Mouse (Mus musculus) CD4-positive naive resting alpha-beta T cell, adult 57 days (primary cell): ENCODE results near the gene Rhov. TPM values are rescaled to one million over a fixed set of nuclear protein-coding genes. Genes with fewer than 3 reads are reported as not detected.

Experiments
- total RNA-seq: library from RNA; stranded (reverse); gene quantifications from one replicate; pipeline ENCODE4 v1.2.4, GENCODE M21; 2023

The Rhov gene
- not detected for total RNA-seq

DNA sequence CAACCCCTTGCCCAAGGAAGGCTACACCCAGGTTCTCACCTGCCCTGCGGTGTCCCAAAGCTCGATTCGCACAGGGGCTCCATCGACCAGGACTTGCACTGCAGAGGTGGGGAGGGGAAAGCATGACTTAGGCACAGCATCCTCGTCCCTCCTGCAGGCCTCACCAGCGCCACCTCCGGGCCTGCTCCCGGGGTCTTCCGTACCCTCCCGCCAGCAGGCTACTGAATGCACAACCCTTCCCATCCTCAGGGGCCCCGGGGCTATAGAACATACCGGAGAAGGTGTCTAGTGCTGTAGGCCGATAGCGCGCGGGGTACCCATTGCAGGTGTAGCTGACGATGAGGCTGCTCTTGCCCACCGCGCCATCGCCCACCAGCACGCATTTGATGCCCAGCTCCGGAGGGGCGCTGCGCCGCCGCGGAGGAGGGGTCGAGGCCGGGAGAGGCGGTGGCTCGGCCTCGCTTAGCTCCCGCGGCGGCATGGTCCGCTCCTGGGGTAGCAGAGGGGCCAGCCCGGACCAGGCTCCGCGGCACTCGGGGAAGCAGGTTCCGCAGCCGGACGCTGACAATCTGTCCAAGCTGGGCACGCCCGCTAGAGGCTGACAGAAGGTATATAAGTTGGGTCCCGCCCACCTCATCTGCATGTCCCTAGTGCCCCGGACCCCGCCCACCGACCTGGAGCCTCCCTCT lies at the start of gene Rhov:
TSS of gene Rhov (minus strand) at position 630 of the 689 bp plus-strand sequence.

DNA sequence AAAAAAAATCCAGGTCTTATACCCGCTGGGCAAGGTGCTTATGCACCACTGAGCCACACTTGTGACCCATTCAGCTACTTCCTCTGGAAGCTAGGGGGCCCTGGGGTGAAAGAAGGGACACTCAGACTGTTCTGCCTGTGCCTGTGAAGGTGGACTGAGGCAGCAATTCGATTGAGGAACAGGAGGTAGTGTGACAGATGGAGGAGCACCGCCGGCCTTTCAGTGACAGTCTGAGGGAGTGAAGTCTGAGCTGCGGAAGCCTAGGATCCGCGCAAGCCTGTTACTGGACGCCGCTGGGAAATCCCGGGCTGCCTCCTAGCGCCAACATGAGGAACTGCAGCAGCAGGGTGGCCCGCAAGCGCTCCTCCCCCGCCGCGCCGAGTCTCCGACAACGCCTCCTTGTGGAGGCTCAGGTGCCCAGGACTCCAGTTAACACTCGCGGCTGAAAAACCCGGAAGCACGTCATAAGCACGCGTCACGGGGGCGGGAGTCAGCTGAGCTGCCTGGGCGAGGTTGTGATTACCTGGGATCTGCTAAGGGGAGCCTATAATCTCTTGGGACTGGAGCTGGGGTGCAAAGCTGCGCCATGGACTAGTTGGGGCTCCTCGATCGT lies 17.3 kb upstream of the Rhov start, which contains the start of gene Vps18:
TSS of gene Vps18 (plus strand) at position 471 of the 613 bp plus-strand sequence.

DNA sequence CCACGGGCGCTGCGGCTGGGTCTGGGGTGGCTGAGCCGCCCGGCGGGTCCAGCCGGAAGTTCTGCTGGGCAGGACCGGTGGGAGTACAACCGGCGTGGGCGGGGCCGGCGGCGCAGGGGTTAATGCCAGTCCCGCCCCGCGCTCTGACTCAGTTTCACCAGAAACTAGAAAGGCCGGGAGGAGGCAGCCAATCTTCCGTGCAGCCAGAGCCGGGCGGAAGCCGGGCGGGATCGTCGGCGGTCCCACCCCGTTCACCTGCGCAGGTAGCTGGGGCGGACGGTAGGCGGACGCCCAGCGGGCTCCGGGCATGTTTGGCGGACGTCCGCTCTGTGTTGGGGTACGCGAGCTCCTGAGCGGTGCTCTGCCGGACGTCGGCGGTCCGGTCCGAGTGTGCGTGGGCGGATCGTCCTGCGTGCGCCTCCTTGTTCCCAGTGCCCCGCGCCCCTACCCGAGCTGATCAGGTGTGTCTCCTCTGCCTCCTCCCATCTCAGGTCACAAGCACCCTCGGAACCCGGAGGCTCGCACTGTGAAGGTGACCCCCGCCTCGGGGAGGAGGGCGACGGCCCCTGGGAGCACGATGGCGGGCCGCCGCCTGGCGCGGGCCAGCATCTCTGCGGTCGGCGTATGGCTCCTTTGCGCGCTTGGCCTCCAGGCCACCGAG lies 33.7 kb downstream of the Rhov start, which contains the start of gene Spint1:
TSS of gene Spint1 (plus strand) at position 153 of the 661 bp plus-strand sequence.

DNA sequence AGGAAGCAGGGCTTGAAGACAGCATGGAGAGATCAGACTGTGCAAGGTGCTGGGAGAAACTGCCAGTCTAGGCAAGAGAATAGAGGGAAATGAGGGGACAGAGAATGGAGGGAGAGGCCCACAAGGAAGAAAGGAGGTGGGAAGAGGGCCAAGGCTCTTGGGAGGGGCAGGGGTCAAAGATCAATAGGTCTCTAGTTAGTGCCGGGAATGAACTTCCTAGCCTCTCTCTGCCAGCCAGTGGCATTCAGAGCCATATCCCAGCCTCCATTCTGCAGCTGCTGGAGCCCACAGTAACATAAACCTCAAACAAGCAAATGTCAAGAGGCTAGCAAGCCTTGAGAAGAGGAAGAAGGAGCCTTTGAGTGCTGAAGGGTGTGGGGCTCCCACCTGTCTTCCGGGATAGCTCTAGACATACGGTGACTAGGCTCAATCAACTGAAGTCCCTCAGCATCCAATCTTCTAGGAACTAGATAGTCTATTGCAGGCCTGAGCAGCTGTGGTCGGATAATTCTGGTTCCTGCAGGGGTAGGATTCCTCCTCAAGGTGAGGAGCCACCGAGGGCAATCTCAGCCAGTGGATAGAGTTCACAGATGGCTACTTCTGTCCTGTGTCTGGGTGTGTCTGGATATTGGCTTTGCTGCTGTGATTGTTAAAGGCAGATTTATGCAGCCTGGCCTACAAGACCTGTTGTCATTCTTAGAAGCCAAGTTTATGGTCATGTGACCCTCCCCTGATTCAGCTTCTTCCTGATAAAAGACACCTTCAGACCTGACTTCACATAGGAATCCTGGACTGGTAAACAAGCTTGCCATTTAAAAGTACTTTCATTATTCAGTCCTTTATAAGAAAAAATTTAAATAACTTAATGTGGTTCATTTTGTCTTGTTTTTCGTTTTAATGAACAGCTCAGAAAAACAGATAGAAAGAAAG lies 41.0 kb downstream of the Rhov start, which contains the start of gene Ppp1r14d:
TSS of gene Ppp1r14d (minus strand) at position 132 of the 930 bp plus-strand sequence.

Other genes starting within 250 kb of the Rhov start
- 12.6 TPM for gene Ccdc32, start 241.9 kb downstream of the Rhov start, total RNA-seq
- 12.7 TPM for gene Rpusd2, start 236.5 kb downstream of the Rhov start, total RNA-seq
- gene Knl1, start 224.2 kb downstream of the Rhov start, total RNA-seq = 1.2 TPM
- gene Rad51, start 158.5 kb downstream of the Rhov start, total RNA-seq = 1.1 TPM
- 23.4 TPM for gene Rmdn3, start 114.2 kb downstream of the Rhov start, total RNA-seq
- gene Gchfr, start 103.5 kb downstream of the Rhov start, total RNA-seq = not detected
- gene Gm14137, start 96.8 kb downstream of the Rhov start, total RNA-seq = 0.30 TPM
- 32.5 TPM for gene Zfyve19, start 62.7 kb downstream of the Rhov start, total RNA-seq
- gene Dnajc17, start 62.5 kb downstream of the Rhov start, total RNA-seq = 22.2 TPM
- gene Ppp1r14d, start 41.4 kb downstream of the Rhov start, total RNA-seq = not detected
- gene Spint1, start 33.9 kb downstream of the Rhov start, total RNA-seq = 0.53 TPM
- 23.3 TPM for gene Vps18, start 17.5 kb upstream of the Rhov start, total RNA-seq
- gene Dll4, start 54.5 kb upstream of the Rhov start, total RNA-seq = not detected
- gene Chac1, start 80.0 kb upstream of the Rhov start, total RNA-seq = 0.59 TPM
- 50.6 TPM for gene Ino80, start 206.4 kb upstream of the Rhov start, total RNA-seq